Mouse (Mus musculus): Measurements from ENCODE around the gene Chrna9. TPM values are rescaled to one million over a fixed set of nuclear protein-coding genes. Genes with fewer than 3 reads are reported as not detected.

The Chrna9 gene
- total RNA-seq, 4 experiments from 2014 or later, result 1.3 to 28.8 (median 6.5) TPM

DNA sequence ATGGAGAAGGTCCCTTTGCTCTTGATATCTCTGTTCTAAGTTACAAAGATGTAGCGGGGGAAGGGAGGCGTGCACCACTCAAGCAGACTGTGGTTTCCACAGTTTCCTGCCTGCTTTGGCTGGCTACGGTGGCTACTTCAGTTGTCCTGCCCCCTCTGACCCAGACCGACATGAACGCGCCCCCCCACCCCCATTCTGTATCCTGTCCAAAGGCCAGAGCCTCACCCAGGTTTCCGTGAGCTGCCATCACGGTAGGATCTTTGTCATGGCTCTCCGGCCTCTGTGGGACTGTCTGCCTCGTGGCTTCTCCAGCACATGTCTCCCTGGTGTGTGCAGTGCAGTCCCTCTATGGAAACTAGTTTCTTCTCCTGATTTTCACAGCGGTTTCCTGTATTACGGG is 15.4 kb upstream of the Chrna9 start:
- no peak for DNase-seq (ENCODE audit: low spot score in 2 of 2)

- no peak for DNase-seq (ENCODE audit: low spot score in 2 of 2)
Observed at GRCm38 (mm10) chr5:65919904-65920303, 14.8 kb upstream of the Chrna9 start.

GRCm38 (mm10) chr5:65920701-65921426 is 13.9 kb upstream of the Chrna9 start:
- DNase-seq (ENCODE audit: low spot score in 2 of 2), result no peak

DNA sequence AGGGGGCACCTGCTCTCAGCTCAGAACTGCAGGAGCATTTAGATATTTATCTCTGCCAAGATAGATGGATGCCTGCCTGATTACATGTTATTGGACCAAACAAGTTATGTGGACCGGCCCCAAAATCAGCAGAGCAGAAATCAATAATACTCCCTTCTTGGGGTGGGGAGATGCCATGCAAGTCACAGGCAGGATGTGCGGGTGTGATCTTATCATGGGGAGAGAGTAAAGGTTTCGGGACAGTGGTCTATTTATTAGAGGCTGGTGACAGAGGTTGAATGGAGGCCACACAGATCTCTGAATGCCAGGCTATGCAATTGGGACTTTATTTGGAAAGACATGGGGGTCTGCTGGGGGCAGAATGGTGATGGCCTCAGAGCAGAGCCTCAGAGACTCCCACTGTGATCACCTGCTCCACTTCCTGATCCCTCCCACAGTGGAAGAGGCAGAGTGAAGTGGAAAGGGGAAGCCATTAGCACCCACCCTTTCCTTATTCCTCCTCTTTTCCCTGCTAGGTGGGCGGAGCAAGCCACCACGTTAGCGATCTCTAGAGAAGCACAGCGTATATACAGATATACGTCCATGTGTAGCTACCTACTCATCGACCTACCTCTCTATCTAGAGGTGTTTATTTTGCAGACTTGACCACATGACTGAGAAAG is 13.1 kb upstream of the Chrna9 start:
- no peak for DNase-seq (ENCODE audit: low spot score in 2 of 2)

DNA sequence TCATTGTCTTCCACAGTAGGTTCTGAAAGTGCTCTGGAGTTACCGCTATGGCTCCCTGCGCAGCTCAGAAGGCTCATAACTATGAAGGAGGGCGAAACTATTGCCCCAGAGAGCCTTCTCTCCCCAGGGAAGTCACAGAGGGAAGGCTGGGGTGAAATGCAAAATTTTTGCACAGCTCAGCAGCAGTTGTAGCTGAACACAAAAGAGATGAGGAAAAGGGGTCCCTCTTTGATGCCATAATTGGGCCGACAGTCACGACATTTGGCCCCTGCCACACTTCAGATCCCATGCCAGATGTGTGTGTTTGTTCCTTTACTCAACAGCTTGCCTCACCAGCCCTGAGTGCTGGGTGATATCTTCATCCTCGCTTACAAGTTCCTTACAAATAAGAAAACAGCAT is 8.1 kb upstream of the Chrna9 start:
- no peak for DNase-seq (ENCODE audit: low spot score in 2 of 2)

- DNase-seq (ENCODE audit: low spot score in 2 of 2), result no peak
Observed at GRCm38 (mm10) chr5:65929162-65929561, 5.6 kb upstream of the Chrna9 start.

DNA sequence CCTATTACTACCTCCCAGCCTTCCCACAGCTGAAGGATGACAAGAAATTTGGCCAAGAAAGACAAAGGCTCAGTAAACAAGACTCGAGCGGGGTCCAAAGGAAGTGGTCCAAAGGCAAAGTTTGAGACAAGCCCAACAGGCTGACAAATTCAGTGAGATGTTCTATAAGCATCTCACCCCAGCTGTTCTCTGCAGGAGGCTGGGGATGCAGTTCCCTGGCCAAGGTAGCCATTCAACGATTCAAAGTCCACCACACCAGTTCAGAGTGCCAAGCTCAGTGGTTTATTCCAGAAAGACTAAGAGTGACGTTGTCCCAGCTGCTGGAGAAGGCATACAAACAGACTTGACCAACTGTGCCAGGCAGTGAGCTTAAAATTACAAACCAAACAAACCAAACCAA is 4.5 kb upstream of the Chrna9 start:
- no peak for DNase-seq (ENCODE audit: low spot score in 2 of 2)

GRCm38 (mm10) chr5:65933258-65933657 is 1.5 kb upstream of the Chrna9 start:
- DNase-seq (ENCODE audit: low spot score in 2 of 2), result no peak

GRCm38 (mm10) chr5:65933764-65934163 is 957 bp upstream of the Chrna9 start:
- DNase-seq (ENCODE audit: low spot score in 2 of 2), result no peak

- peak in 1 of 2 experiments; percentile 20 for DNase-seq (ENCODE audit: low spot score in 2 of 2)
Observed at GRCm38 (mm10) chr5:65937011-65937726, 2.4 kb downstream of the Chrna9 start.

- peak; percentile 58 to 69 for DNase-seq (ENCODE audit: low spot score in 2 of 2)
Observed at GRCm38 (mm10) chr5:65937998-65938715, 3.4 kb downstream of the Chrna9 start.

DNA sequence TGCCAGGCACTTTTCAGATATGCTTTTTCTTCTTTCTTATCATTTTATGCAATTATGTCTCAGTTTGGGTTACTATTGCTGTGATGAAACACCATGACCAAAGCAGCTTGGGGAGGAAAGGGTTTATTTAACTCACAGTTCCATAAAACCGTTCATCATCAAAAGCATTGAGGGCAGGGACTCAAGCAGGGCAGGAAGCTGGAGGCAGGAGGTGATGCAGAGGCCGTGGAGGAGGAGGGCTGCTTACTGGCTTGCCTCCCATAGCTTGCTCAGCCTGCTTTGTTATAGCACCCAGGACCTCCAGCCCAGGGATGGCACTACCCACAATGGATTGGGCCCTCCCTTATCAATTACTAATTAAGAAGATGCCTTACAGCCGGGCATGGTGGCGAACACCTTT is 6.4 kb downstream of the Chrna9 start:
- no peak for DNase-seq (ENCODE audit: low spot score in 2 of 2)

GRCm38 (mm10) chr5:65949822-65950221 is 15.1 kb downstream of the Chrna9 start:
- DNase-seq (ENCODE audit: low spot score in 2 of 2), result no peak

DNA sequence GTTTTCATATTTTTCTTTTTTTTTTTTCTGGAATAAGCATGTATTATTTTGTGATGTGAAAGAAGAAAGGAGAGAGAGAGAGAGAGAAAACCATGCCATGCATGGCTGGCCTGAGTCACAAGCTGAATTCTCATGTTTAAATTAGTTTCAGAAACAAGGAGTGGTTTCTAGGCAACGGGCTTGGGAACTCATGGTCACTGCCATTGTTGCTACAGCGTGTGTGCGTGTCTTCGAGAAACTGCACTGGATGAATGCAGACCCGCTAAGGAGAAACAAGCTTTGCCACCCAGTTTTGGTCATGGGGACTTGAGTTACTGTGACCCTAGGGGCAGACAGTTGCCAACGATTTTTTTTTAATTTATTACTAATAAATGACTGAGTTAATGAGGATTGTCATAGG is 15.5 kb downstream of the Chrna9 start:
- no peak for DNase-seq (ENCODE audit: low spot score in 2 of 2)

- no peak for DNase-seq (ENCODE audit: low spot score in 2 of 2)
Observed at GRCm38 (mm10) chr5:65950679-65951512, 16.2 kb downstream of the Chrna9 start.

DNA sequence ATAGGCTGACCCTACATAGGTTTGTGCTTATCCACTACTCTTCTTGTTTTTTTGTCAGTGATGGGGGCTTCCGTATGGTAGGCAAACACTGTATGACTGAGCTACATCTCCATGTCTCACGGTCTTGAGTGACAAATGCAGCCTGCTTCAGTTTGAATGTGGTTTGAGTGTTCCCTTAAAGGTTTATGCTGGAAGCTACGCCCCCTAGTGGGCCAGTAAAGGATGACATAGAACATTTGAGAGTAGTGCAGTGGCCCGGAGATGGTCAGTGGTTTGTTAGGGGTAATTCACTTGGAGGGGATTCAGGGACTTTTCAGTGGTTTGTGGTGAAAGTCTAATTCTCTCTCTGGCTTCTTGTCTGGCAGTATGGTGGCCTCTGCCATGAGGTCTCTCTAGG is 16.8 kb downstream of the Chrna9 start:
- DNase-seq (ENCODE audit: low spot score in 2 of 2), result no peak

DNA sequence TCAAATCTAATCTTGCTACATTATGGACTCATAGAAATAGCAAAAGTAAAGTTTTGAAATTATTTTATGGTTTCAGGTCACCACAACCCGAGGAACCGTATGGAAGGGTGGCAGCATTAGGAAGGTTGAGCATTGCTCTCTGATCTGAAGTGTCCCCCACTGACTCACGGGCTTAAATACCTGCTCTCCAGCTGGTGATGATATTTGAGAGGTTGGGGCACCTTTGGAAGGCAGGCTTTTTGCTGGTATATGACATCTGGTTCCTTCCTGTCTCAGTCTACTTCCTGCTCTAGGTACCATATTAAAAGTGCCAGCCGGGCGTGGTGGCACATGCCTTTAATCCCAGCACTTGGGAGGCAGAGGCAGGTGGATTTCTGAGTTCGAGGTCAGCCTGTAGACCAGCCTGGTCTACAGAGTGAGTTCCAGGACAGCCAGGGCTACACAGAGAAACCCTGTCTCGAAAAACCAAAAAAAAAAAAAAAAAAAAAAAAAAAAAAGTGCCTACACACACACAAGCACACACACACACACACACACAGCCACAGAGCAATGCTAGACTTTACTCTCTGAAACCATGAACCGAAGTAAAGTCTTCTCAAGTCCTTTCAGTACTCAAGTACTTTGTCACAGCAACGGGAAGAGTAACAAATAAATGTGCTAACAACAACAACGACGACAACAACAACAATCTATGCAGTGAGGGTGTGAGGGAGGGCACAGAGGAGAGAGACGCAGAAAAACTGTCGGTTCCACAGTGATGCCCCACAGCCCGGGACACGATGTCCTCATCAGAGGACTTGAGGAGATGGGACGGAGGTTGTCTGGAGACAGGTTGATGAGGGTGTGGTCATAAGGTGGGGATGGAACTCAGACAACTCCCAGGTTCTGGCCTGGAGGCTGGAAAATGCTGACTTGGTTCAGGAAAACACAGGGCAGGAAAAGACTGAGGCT is 19.7 kb downstream of the Chrna9 start:
- no peak for DNase-seq (ENCODE audit: low spot score in 2 of 2)

DNA sequence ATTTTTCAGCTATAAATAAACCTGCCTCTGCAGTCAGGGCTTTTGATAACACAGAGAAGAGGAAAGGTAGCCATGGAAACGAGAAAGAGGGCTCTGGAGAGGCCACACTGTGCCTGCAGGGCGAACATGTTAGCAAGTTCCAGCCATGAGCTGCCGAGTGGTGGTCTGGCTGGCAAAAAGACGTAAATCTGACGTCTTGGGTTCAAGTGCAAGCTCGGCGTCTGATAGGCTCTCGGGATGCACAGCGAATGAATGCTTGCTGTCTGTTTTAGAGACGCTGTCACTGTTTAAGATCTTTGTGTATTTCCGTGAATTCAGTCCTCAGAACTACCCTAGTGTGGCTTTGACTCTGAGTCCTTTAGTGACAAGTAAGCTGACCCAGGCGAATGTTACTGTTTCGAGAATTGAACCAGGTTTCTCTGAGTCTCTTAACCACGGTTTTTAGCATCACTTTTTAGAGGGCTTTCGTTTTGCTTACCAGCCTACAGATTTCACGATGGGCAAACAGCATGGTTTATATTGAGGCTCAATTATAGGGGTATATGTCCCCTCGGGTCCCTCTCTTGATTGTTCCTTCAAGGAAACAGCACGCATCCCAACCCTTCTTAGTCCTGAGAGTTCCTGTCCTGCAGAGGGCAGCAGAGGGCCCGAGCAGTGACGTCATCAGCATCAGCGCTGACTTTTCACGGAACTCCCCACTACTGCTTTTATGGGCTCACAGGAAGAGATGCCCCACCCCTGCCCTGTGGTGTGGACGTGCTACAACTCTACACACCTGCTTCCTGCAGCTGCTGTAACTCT is 20.8 kb downstream of the Chrna9 start:
- peak; percentile 45 to 51 for DNase-seq (ENCODE audit: low spot score in 2 of 2)
